Mouse (Mus musculus) stomach, postnatal 0 days (tissue): ENCODE data around the gene Csgalnact2.

Source experiments
- CTCF ChIP-seq: IDR thresholded peaks from 2 replicates; pipeline ENCODE4 v1.5.1; 2016; ENCODE audit warnings: antibody characterized with exemption, low read depth, mild to moderate bottlenecking, moderate library complexity
- EP300 ChIP-seq: optimal IDR thresholded peaks from 2 replicates; pipeline ENCODE3; 2016; ENCODE audit warnings: antibody characterized with exemption

DNA sequence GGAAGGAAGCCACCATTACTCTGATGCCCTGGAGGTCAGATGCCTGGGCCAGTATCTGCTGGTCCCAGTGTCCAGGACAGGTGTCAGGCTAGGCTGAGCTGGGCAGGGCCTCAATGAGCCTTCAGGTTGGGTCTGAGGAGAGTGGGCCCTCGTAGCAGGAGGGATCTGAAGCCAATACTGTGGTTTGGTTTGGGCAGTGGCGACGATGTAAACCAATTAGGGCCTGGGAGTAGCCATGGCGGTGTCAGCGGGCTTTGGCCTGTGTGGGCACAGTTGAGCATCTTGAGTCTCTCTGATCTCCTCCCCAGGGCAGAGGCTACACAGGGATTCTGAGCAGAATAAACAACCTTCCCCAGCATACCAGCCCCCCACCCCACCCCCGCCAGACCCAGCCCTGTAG is 55.3 kb downstream of the Csgalnact2 start:
- TF ChIP-seq CTCF, result no peak
- TF ChIP-seq EP300, result no peak
